Mouse (Mus musculus) spleen, postnatal 14 days (tissue): ENCODE results near the gene Aplp2.

Source experiments
- DNase-seq, 2 experiments: peaks; one replicate each; pipeline ENCODE4 v3.0.0; 2021 to 2022; ENCODE audit warnings: low spot score in 2 of 2

Gene Aplp2

DNA sequence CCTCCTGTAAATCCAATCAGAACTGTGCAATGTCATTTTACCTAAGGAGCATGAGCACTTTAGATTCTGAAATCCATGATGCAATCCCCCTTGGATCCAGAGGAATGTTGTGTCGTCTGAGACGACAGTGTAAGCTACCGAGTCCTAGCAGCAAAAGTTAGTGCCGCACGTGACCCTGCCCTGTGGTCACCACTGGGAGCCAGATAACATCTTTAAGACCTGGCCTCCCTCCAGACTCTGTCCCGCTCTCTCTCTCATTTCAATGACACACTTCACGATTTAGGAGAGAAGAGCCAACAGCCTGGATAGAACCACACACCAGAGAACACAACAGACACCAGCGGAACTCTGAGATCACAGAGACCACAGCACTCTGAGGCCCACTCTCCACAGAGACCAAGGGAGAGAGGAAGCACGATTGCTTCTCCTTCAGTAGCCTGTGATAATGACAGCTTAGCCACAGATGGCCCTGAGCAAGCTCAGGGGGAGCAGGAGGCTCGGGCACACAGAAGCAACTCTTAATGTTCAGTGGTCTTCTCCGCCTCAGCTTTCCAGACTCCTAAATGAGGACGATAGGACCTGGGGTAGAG is 83.6 kb downstream of the Aplp2 start:
- DNase-seq: no peak

DNA sequence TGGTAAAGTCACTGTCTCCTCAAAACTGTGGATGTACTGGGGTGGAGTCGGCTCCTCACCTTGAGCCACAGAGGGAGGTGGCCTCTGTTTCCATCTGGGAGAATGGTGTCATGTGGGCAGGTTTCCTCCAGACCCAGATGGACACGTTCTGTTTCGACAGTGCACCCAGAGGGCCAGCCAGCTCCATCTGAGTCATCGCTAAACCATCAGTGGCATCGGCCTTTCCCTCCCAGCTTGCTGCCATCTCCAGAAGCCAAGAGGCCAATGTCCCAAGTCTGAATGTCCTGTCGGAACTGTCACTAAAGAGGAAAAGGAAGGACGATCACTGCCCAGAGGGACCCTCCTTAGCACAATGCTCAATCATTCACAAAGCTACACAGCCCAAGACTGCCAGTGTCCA is 85.5 kb downstream of the Aplp2 start:
- no peak for DNase-seq

- no peak for DNase-seq
Observed at GRCm38 (mm10) chr9:31122464-31123030, 89.1 kb downstream of the Aplp2 start.

- DNase-seq: no peak
Observed at GRCm38 (mm10) chr9:31120533-31120915, 91.1 kb downstream of the Aplp2 start.

GRCm38 (mm10) chr9:31119882-31120532 is 91.6 kb downstream of the Aplp2 start:
- no peak for DNase-seq

- DNase-seq: no peak
Observed at GRCm38 (mm10) chr9:31119405-31119804, 92.2 kb downstream of the Aplp2 start.

DNA sequence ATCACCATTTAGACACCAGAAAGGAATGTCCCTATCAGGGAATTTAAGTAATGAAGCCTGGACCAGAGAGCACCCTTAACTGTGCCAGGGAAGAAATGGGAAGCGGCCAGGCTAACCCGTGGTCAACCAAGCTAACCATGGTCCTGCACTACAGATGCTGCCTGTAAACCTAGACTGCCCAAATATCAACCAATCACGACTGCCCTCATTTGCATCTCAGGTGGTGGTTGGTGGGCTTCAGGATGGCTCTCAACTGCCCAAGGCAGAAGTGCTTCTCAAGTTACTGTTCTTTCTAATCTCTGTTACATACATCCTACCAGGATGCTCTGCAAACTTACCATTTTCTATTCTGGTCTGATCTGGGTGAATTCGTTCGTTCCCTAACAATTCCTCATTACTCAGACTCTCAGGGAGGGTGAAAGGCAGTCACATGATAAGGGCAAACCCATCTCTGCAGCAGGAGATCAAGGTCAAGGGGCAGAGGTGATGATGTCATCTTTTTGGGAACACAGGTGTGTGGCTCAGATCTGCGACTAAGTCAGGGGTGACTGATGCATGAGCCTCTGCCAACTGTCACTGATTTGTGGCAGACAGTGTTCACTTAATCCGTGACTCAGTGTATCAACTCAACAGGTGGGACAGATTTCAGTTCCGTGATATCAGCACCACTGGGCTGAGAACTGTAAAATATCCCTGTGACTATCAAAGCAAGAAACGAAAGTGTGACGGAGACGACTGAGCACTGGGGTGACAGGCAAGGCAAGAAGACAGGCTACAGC is 92.9 kb downstream of the Aplp2 start:
- DNase-seq: no peak

DNA sequence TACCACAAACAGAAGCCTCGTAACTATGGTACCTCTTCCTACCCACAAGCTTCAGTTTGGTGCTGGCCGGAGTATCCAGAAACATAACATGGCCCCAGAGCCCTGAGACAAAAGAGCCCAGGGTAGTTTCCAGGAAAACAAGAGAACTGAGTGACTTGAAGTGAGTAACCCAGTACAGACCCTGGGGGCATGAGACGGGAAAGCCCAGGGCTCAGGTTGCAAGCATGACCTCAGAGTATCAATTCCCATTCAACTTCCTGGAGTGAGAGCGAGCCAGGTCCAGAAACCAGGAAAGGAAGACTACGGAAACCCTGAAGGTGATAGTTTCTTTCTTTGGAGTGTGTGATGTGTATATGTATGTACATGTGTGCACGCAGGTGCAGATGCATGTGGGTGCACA is 94.1 kb downstream of the Aplp2 start:
- no peak for DNase-seq

DNA sequence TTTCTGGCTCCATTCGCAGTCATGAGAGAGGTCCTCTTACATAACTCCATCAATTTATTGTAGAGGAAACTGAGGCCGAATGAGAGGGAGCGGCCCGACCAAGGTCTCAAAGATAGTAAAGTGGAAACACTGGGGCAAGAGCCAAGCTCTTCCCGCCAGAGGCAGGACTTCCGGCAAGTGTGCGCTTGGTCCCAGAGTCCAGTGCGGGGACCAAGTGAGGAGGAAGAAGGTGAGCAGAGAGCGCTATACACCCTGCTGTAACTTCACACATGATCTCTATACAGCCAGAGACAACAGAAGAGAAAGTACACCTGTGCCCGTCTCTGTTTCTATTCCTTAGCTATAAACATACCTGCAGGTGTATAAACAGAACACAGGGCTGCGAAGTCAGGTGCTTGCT is 94.5 kb downstream of the Aplp2 start:
- DNase-seq: no peak

DNA sequence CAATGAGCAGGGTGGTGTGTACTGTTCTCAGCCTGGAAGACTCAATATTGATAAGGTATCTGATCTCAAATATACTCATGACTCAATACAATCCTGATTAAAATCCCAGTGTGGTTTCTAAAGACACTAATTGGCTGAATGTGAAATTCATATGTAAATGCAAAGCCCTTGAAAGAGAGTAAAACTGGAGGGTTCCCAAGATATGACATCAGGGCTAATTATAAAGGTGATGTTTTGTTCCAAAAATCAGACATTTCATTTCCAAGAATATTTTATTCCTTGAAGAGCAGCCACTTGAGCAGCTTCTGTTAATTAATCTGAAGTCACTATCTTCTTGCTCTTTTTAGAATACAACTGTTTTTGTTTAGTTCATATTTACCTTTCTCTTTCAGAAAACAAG is 96.0 kb downstream of the Aplp2 start:
- DNase-seq: no peak

- no peak for DNase-seq
Observed at GRCm38 (mm10) chr9:31108464-31108863, 103.2 kb downstream of the Aplp2 start.
